Mouse (Mus musculus) brain, embryonic 14.5 days (tissue): ENCODE data around the gene Vapa.

Source experiments
- CTCF ChIP-seq: fragments of 200-500 bp; IDR thresholded peaks from 2 replicates; pipeline ENCODE4 v1.5.1; 2012; ENCODE audit warnings: inconsistent platforms, mild to moderate bottlenecking, moderate library complexity, borderline replicate concordance; ENCODE audit not compliant: insufficient read depth, insufficient read length; ENCODE audit errors: extremely low read depth
- POLR2A ChIP-seq: fragments of 200-500 bp; IDR thresholded peaks from 2 replicates; pipeline ENCODE4 v1.6.1; 2012; ENCODE audit warnings: mild to moderate bottlenecking, inconsistent platforms, borderline replicate concordance; ENCODE audit not compliant: poor library complexity, insufficient read depth, insufficient read length, severe bottlenecking; ENCODE audit errors: extremely low read depth

DNA sequence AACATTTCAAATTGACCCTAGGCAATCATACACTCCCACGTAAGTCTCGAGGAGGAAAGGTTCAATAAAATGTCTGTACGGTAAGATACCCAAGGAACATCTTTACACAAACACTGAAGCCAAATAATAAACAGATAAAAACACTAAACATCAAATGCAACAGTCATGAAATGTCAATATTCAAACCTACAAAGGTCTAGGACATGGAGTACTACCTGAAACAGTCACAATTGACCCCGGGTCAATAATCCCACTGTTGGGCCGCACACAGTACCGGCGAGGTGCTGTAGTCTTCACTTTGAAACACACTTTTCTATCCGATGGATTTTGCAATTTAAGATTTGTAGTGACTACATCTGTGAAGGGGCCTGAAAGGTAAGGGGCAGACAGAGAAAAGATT, 18.7 kb downstream of the Vapa start:
- TF ChIP-seq CTCF, result no peak
- TF ChIP-seq POLR2A, result no peak
